Mouse (Mus musculus): ENCODE measurements around the gene C3ar1. TPM values are rescaled to one million over a fixed set of nuclear protein-coding genes. Genes with fewer than 3 reads are reported as not detected.

The C3ar1 gene
- polyA plus RNA-seq, 1 experiment from 2014 or later: 3.8 TPM

DNA sequence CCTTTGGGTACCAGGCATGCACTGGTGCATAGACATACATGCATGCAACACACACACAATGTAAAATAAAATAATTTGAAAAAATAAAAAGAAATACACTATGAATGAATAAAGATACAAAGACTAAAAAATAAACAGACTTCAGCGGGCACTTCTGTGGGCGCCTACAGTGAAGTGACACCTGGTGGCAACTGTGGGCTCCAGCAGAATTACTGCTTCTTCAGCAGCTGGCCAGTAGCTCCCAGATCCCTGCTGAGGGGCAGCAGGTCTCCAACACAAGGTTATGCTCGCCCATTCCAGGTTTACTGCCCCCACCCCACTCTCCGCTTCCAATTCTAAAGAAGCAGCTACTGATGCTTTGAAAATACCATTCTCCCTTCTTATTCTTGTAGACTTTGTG is 12.0 kb upstream of the C3ar1 start:
- 55% methylated on average over 4 of the region's 4 CpGs for WGBS
- no peak overlapping the region for H3K4me2 ChIP-seq (replicated peaks)
- H3K4me3 ChIP-seq: no peak overlapping the region
- no peaks in the 10 kb centered on the region for H3K36me3 ChIP-seq
- ATAC-seq (ENCODE audit: low FRiP score, low read depth): no peak
- H3K27me3 ChIP-seq: 0 out of 2 replicates have a peak, but pooled peaks cover 5% of the 10 kb centered on the region
- H3K9me3 ChIP-seq: no peaks in the 10 kb centered on the region
- H3K27ac ChIP-seq: no peak overlapping the region
- H3K4me1 ChIP-seq: no peaks in the 10 kb centered on the region
- H3K9ac ChIP-seq: no peak overlapping the region

DNA sequence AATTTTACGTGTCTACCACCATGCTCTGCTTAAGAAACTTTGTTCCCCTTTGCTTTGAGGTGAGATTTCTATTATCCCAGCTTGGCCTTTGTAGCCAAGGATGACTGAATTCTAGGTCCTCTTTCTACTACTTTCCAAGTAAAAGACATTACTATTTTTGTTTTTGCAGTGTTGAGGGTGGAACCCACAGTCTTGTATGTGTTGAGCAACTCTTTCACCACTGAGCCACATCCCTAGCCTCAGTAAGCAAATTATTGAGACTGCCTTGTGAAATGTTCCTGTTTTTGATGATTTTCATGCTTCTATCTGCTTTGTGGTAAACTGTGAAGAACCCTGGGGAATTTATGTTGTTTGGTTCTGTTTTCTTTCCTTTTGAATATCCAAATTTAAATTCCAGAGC is 6.9 kb upstream of the C3ar1 start:
- no peak overlapping the region for H3K9ac ChIP-seq
- 91% methylated on average over 1 of the region's 1 CpGs for WGBS

DNA sequence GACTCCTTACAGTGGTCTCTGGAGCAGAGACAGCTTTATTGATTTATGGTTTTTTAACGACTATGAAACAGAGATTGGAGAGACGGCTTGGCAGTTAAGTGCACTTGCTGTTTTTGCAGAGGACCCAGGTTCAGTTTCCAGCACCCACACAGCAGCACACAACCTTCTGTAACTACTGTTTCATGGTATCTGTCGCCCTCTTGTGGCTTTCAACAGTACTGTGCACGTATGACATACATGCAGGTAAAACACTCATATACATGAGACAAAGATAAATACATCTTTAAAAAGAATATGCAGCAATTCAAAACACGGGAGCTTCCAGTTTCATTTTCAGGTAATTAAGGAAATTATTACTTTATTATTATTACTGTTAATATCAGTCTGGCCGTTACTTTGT is 6.5 kb upstream of the C3ar1 start:
- WGBS: 74% methylated on average over 6 of the region's 6 CpGs
- no peak for ATAC-seq (ENCODE audit: low FRiP score, low read depth)

More for the DNA sequence above, 6.9 kb upstream of the C3ar1 start:
- Histone ChIP-seq H3K9me3 (peaks cover 14% of the 10 kb centered on the region), H3K4me2 (replicated peaks) (no peak overlapping the region), H3K27me3 (no peaks in the 10 kb centered on the region), H3K4me3 (no peak overlapping the region), H3K36me3 (no peaks in the 10 kb centered on the region), H3K27ac (no peak overlapping the region), H3K4me1 (no peaks in the 10 kb centered on the region)
- ATAC-seq (ENCODE audit: low FRiP score, low read depth): no peak

DNA sequence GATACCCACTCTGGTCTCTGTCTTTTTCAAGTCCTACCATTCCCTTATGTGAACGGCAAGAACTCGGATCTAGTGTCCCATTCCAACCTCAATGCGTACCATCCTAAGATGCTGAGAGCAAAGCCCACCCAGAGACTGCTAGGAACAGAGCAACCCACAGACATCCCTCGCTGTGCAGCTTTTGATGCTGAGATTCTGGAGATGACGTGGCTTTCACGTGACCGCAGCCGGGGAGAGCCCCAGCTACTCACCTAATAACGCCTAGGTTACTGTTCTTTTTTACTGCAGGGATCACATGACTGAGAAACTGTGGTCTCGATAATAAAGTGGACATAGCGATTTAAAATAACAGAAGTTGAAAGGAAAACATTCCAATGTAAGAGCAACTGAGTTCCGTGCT is 1.4 kb downstream of the C3ar1 start:
- H3K4me3 ChIP-seq: no peak overlapping the region
- no peak for ATAC-seq (ENCODE audit: low FRiP score, low read depth)
- 79% methylated on average over 12 of the region's 12 CpGs for WGBS

More for the DNA sequence above, 6.5 kb upstream of the C3ar1 start:
- H3K36me3 ChIP-seq: no peaks in the 10 kb centered on the region
- H3K4me3 ChIP-seq: no peak overlapping the region
- H3K9ac ChIP-seq: no peak overlapping the region
- no peaks in the 10 kb centered on the region for H3K27me3 ChIP-seq
- H3K4me2 ChIP-seq (replicated peaks): no peak overlapping the region
- H3K27ac ChIP-seq: no peak overlapping the region
- peaks cover 14% of the 10 kb centered on the region for H3K9me3 ChIP-seq
- no peaks in the 10 kb centered on the region for H3K4me1 ChIP-seq

DNA sequence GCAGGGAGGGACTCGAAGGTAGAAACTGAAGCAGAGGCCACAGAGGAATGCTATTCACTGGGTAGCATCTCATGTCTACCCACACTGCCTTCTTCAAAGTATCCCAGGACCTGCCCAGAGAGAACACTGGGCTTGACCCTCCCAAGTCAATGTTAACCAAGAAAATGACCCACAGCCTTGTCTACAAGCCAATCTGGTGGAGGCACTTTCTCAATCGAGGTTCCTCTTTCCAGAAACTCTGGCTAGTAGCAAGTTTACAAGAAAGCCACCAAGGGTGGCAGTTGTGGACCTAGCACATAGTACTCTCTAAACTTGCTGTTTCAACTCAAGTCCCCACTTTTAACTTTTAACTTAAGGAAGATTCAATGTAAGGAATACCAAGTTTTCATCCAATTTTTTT is 3.3 kb downstream of the C3ar1 start:
- Histone ChIP-seq H3K4me2 (replicated peaks) (no peak overlapping the region), H3K9ac (no peak overlapping the region), H3K4me1 (no peaks in the 10 kb centered on the region), H3K27me3 (no peaks in the 10 kb centered on the region), H3K4me3 (no peak overlapping the region), H3K9me3 (no peaks in the 10 kb centered on the region), H3K36me3 (no peaks in the 10 kb centered on the region), H3K27ac (no peak overlapping the region)
- no peak for ATAC-seq (ENCODE audit: low FRiP score, low read depth)
- WGBS: 71% methylated on average over 2 of the region's 2 CpGs

More for the DNA sequence above, 1.4 kb downstream of the C3ar1 start:
- no peak overlapping the region for H3K27ac ChIP-seq
- H3K4me2 ChIP-seq (replicated peaks): no peak overlapping the region
- no peaks in the 10 kb centered on the region for H3K4me1 ChIP-seq
- H3K9ac ChIP-seq: no peak overlapping the region
- H3K36me3 ChIP-seq: no peaks in the 10 kb centered on the region
- 0 out of 2 replicates have a peak, but pooled peaks cover 4% of the 10 kb centered on the region for H3K9me3 ChIP-seq
- H3K27me3 ChIP-seq: no peaks in the 10 kb centered on the region

DNA sequence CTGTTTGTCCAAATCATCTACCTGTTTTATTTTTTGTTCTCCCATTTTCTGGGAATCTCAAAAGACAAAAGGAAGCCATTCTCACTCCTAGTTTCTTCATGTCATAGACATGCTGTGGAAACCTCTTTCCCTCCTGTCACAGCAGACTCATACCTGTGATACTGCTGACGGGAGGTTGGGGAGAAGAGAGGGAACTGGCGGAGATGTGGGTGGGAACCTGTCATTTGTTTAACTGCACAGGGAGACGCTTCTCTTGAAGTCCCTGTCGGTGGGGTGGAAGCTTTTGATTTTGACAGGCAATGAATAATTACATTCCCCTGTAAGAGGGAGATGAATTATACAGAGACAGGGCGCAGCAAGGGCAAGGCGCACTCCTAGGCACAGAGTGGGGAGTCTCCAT is 12.2 kb downstream of the C3ar1 start:
- Histone ChIP-seq H3K4me2 (replicated peaks) (no peak overlapping the region), H3K9me3 (no peaks in the 10 kb centered on the region), H3K4me1 (no peaks in the 10 kb centered on the region), H3K9ac (no peak overlapping the region), H3K4me3 (no peak overlapping the region), H3K27me3 (no peaks in the 10 kb centered on the region), H3K36me3 (peaks cover 75% of the 10 kb centered on the region), H3K27ac (no peak overlapping the region)
- 70% methylated on average over 6 of the region's 6 CpGs for WGBS
- no peak for ATAC-seq (ENCODE audit: low FRiP score, low read depth)

GRCm38 (mm10) chr6:122837539-122837938 is 18.4 kb downstream of the C3ar1 start:
- Histone ChIP-seq H3K4me1 (no peaks in the 10 kb centered on the region), H3K4me3 (no peak overlapping the region), H3K27ac (no peak overlapping the region), H3K9me3 (no peaks in the 10 kb centered on the region), H3K27me3 (no peaks in the 10 kb centered on the region), H3K36me3 (peaks cover 99% of the 10 kb centered on the region), H3K9ac (no peak overlapping the region), H3K4me2 (replicated peaks) (no peak overlapping the region)
- no peak for ATAC-seq (ENCODE audit: low FRiP score, low read depth)
- WGBS: 92% methylated on average over 5 of the region's 5 CpGs

DNA sequence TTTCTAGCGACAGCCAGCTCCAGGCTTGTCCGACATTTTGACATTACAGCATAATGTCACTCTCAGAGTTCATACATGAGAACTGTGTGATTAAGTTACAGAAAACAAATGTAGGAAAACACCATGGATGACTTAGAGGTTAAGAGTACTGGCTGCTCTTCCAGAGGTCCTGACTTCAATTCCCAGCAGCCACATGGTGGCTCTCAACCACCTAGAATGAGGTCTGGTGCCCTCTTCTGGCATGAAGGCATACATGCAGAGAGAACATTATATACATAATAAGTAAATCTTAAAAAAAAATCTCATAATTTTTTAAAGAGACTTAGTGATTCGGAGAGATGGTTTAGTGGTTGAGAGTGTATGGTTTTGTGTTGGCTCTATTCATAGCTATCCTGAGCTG is 19.0 kb downstream of the C3ar1 start:
- Histone ChIP-seq H3K27ac (no peak overlapping the region), H3K4me2 (replicated peaks) (no peak overlapping the region), H3K9ac (no peak overlapping the region), H3K27me3 (no peaks in the 10 kb centered on the region), H3K9me3 (no peaks in the 10 kb centered on the region), H3K4me3 (no peak overlapping the region), H3K4me1 (no peaks in the 10 kb centered on the region), H3K36me3 (peaks cover 98% of the 10 kb centered on the region)
- WGBS: 94% methylated on average over 3 of the region's 3 CpGs
- ATAC-seq (ENCODE audit: low FRiP score, low read depth): no peak

GRCm38 (mm10) chr6:122834365-122834764 is 21.6 kb downstream of the C3ar1 start:
- Histone ChIP-seq H3K9ac (no peak overlapping the region), H3K4me2 (replicated peaks) (no peak overlapping the region), H3K9me3 (no peaks in the 10 kb centered on the region), H3K4me1 (no peaks in the 10 kb centered on the region), H3K36me3 (peaks cover 95% of the 10 kb centered on the region), H3K4me3 (no peak overlapping the region), H3K27ac (no peak overlapping the region), H3K27me3 (no peaks in the 10 kb centered on the region)
- ATAC-seq (ENCODE audit: low FRiP score, low read depth): no peak
- WGBS: 65% methylated on average over 4 of the region's 4 CpGs

DNA sequence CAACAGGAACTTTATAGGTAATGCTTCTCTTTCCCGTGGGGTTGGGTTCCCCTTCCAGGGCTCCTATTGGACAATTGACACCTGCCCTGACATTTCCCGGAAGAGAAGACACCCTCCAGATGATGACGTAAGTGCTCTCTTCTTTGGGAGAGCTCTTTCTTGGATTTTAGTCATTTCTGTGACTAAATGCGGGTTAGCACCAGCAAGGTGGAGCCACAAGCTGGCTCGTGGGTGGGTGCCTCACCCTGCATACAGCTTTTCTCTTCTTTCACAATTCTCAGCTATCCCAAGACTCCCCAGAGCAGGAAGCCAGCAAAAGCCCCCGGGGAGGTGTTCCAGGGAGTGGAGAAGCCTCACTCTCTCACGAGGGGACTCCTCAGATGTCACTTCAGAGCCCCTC is 23.1 kb downstream of the C3ar1 start:
- 80% methylated on average over 7 of the region's 7 CpGs for WGBS
- Histone ChIP-seq H3K27me3 (no peaks in the 10 kb centered on the region), H3K4me1 (no peaks in the 10 kb centered on the region), H3K4me2 (replicated peaks) (no peak overlapping the region), H3K9ac (no peak overlapping the region), H3K27ac (no peak overlapping the region), H3K4me3 (no peak overlapping the region), H3K9me3 (no peaks in the 10 kb centered on the region), H3K36me3 (peaks cover 92% of the 10 kb centered on the region)
- no peak for ATAC-seq (ENCODE audit: low FRiP score, low read depth)

- Histone ChIP-seq H3K9ac (no peak overlapping the region), H3K36me3 (peaks cover 44% of the 10 kb centered on the region), H3K27ac (no peak overlapping the region), H3K9me3 (no peaks in the 10 kb centered on the region), H3K4me1 (peaks cover 32% of the 10 kb centered on the region), H3K27me3 (no peaks in the 10 kb centered on the region), H3K4me3 (no peak overlapping the region), H3K4me2 (replicated peaks) (no peak overlapping the region)
- ATAC-seq (ENCODE audit: low FRiP score, low read depth): no peak
- 43% methylated on average over 13 of the region's 13 CpGs for WGBS
Measured at GRCm38 (mm10) chr6:122828086-122828485, 27.9 kb downstream of the C3ar1 start.

DNA sequence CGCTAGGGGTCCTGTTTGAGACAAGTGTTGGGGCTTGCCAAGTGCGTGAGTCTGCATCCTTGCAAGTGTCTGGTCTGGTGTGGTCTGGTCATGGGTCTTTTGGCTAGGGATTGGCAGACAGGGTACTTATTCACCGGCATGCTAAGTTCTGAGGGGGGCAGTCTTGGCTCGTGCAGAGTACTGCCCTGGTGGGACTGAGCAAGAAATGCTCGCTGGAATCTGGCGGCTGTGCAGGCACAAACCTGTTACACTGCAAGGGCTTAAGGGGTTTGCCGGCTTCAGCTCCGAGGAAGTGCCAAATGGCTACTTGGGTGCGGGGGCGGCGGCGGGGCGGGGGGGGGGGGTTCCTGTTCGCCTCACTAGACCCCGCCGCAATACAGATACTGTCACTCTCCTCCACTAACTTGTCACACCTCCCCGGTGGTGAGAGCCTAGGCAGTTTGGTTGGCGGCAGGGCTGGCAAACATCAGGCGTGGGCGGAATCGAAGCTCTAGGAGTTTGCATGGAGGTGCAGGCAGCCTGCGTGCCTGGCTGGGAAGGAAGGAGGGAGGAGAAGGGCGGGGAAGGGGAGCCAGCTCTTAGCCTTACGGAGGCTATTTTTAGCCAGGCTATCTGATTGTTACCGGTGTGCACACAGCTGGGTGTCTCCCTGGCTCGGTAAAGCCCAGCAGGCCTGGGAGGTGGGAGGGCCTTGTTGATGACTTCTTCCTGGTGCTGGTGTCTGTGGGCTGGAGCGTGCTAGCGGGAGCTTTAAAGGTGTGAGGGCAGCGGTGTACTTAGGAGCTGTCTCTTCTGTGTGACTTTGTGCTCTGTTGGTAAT is 29.8 kb downstream of the C3ar1 start:
- peak overlapping the region; percentile 45 for H3K4me3 ChIP-seq
- peak; percentile 71 for ATAC-seq (ENCODE audit: low FRiP score, low read depth)
- H3K27me3 ChIP-seq: no peaks in the 10 kb centered on the region
- H3K4me1 ChIP-seq: peaks cover 48% of the 10 kb centered on the region
- peak overlapping the region; percentile 82 for H3K4me2 ChIP-seq (replicated peaks)
- H3K9me3 ChIP-seq: no peaks in the 10 kb centered on the region
- H3K9ac ChIP-seq: peak overlapping the region; percentile 63
- WGBS: 3% methylated on average over 29 of the region's 29 CpGs
- peak overlapping the region; percentile 61; the same call in 1 of the 2 replicates for H3K27ac ChIP-seq
- peaks cover 34% of the 10 kb centered on the region for H3K36me3 ChIP-seq

- Histone ChIP-seq H3K36me3 (peaks cover 24% of the 10 kb centered on the region), H3K9ac (no peak overlapping the region), H3K27ac (no peak overlapping the region), H3K27me3 (no peaks in the 10 kb centered on the region), H3K4me1 (peaks cover 57% of the 10 kb centered on the region), H3K4me2 (replicated peaks) (peak overlapping the region; percentile 82), H3K4me3 (no peak overlapping the region), H3K9me3 (no peaks in the 10 kb centered on the region)
- ATAC-seq (ENCODE audit: low FRiP score, low read depth): no peak
- 93% methylated on average over 9 of the region's 9 CpGs for WGBS
Measured at GRCm38 (mm10) chr6:122825166-122825565, 30.8 kb downstream of the C3ar1 start.

Measured in limb, embryonic 13.5 days (tissue).